Mouse (Mus musculus): ENCODE measurements around the gene Zc2hc1b. TPM values are rescaled to one million over a fixed set of nuclear protein-coding genes. Genes with fewer than 3 reads are reported as not detected.
A peak's percentile ranks its signal among the peaks of the same experiment; 100 is the strongest.

Gene Zc2hc1b
- total and polyA plus RNA-seq, 3 experiments: not detected

GRCm38 (mm10) chr10:13127946-13128345, 49.9 kb downstream of the Zc2hc1b start:
- no peak for TF ChIP-seq EP300 (IDR thresholded peaks at IDR 0.05; ENCODE audit: insufficient read depth, low read depth, low read length)
- no peak for TF ChIP-seq CTCF (IDR thresholded peaks at IDR 0.05)
- TF ChIP-seq POLR2A (IDR thresholded peaks at IDR 0.05; ENCODE audit: insufficient read depth, low read depth, low read length): no peak
- Histone ChIP-seq H3K79me2 (replicated peaks; ENCODE audit: control insufficient read depth, insufficient read depth, low read length) (no peaks in the 10 kb centered on the region), H3K4me1 (ENCODE audit: control insufficient read depth, insufficient read depth, low read length) (no peaks in the 10 kb centered on the region), H3K36me3 (ENCODE audit: control insufficient read depth, insufficient read depth, low read length) (no peaks in the 10 kb centered on the region), H3K27ac (no peak overlapping the region), H3K27me3 (ENCODE audit: control insufficient read depth, insufficient read depth, low read length) (no peaks in the 10 kb centered on the region), H3K4me3 (no peak overlapping the region), H3K9ac (ENCODE audit: low read depth, low read length) (no peak overlapping the region)
- 91% methylated on average over 7 of the region's 7 CpGs for WGBS
- intact Hi-C loops (cut with DNase I): no loop called here
- DNase-seq: no peak

- no peaks in the 10 kb centered on the region for H3K79me2 ChIP-seq (replicated peaks; ENCODE audit: control insufficient read depth, insufficient read depth, low read length)
- no peak overlapping the region for H3K9ac ChIP-seq (ENCODE audit: low read depth, low read length)
- H3K4me3 ChIP-seq: no peak overlapping the region
- no peaks in the 10 kb centered on the region for H3K4me1 ChIP-seq (ENCODE audit: control insufficient read depth, insufficient read depth, low read length)
- intact Hi-C loops (cut with DNase I): no loop called here
- H3K27me3 ChIP-seq (ENCODE audit: control insufficient read depth, insufficient read depth, low read length): no peaks in the 10 kb centered on the region
- no peak overlapping the region for H3K27ac ChIP-seq
- DNase-seq: no peak
- TF ChIP-seq CTCF (IDR thresholded peaks at IDR 0.05): peak; percentile 43
- TF ChIP-seq POLR2A (IDR thresholded peaks at IDR 0.05; ENCODE audit: insufficient read depth, low read depth, low read length): no peak
- 83% methylated on average over 13 of the region's 13 CpGs for WGBS
- no peaks in the 10 kb centered on the region for H3K36me3 ChIP-seq (ENCODE audit: control insufficient read depth, insufficient read depth, low read length)
Observed at GRCm38 (mm10) chr10:13127335-13127734, 50.5 kb downstream of the Zc2hc1b start.

- no peak for DNase-seq
- no peak overlapping the region for H3K4me3 ChIP-seq
- TF ChIP-seq POLR2A (IDR thresholded peaks at IDR 0.05; ENCODE audit: insufficient read depth, low read depth, low read length): no peak
- no peak for TF ChIP-seq CTCF (IDR thresholded peaks at IDR 0.05)
- no peak for TF ChIP-seq EP300 (IDR thresholded peaks at IDR 0.05; ENCODE audit: insufficient read depth, low read depth, low read length)
- no peak overlapping the region for H3K9ac ChIP-seq (ENCODE audit: low read depth, low read length)
- WGBS: 66% methylated on average over 3 of the region's 3 CpGs
- H3K27me3 ChIP-seq (ENCODE audit: control insufficient read depth, insufficient read depth, low read length): no peaks in the 10 kb centered on the region
- no peaks in the 10 kb centered on the region for H3K36me3 ChIP-seq (ENCODE audit: control insufficient read depth, insufficient read depth, low read length)
- H3K27ac ChIP-seq: no peak overlapping the region
- H3K4me1 ChIP-seq (ENCODE audit: control insufficient read depth, insufficient read depth, low read length): no peaks in the 10 kb centered on the region
- intact Hi-C loops (cut with DNase I): no loop called here
- H3K79me2 ChIP-seq (replicated peaks; ENCODE audit: control insufficient read depth, insufficient read depth, low read length): no peaks in the 10 kb centered on the region
Observed at GRCm38 (mm10) chr10:13125811-13126210, 52.0 kb downstream of the Zc2hc1b start.

- no peak for DNase-seq
- Histone ChIP-seq H3K79me2 (replicated peaks; ENCODE audit: control insufficient read depth, insufficient read depth, low read length) (no peaks in the 10 kb centered on the region), H3K27ac (no peak overlapping the region), H3K4me3 (no peak overlapping the region), H3K9ac (ENCODE audit: low read depth, low read length) (no peak overlapping the region), H3K4me1 (ENCODE audit: control insufficient read depth, insufficient read depth, low read length) (no peaks in the 10 kb centered on the region), H3K27me3 (ENCODE audit: control insufficient read depth, insufficient read depth, low read length) (no peaks in the 10 kb centered on the region), H3K36me3 (ENCODE audit: control insufficient read depth, insufficient read depth, low read length) (no peaks in the 10 kb centered on the region)
- WGBS: 23% methylated on average over 2 of the region's 2 CpGs
- TF ChIP-seq POLR2A (IDR thresholded peaks at IDR 0.05; ENCODE audit: insufficient read depth, low read depth, low read length) (no peak), CTCF (IDR thresholded peaks at IDR 0.05) (no peak), EP300 (IDR thresholded peaks at IDR 0.05; ENCODE audit: insufficient read depth, low read depth, low read length) (no peak)
- intact Hi-C loops (cut with DNase I): no loop called here
Observed at GRCm38 (mm10) chr10:13119300-13119699, 58.5 kb downstream of the Zc2hc1b start.

GRCm38 (mm10) chr10:13118770-13119102, 59.1 kb downstream of the Zc2hc1b start:
- TF ChIP-seq CTCF (IDR thresholded peaks at IDR 0.05) (no peak), EP300 (IDR thresholded peaks at IDR 0.05; ENCODE audit: insufficient read depth, low read depth, low read length) (no peak), POLR2A (IDR thresholded peaks at IDR 0.05; ENCODE audit: insufficient read depth, low read depth, low read length) (no peak)
- intact Hi-C loops (cut with DNase I): no loop called here
- H3K27ac ChIP-seq: no peak overlapping the region
- no peaks in the 10 kb centered on the region for H3K36me3 ChIP-seq (ENCODE audit: control insufficient read depth, insufficient read depth, low read length)
- DNase-seq: no peak
- H3K9ac ChIP-seq (ENCODE audit: low read depth, low read length): no peak overlapping the region
- no peaks in the 10 kb centered on the region for H3K79me2 ChIP-seq (replicated peaks; ENCODE audit: control insufficient read depth, insufficient read depth, low read length)
- WGBS: 69% methylated on average over 5 of the region's 5 CpGs
- no peaks in the 10 kb centered on the region for H3K27me3 ChIP-seq (ENCODE audit: control insufficient read depth, insufficient read depth, low read length)
- no peak overlapping the region for H3K4me3 ChIP-seq
- no peaks in the 10 kb centered on the region for H3K4me1 ChIP-seq (ENCODE audit: control insufficient read depth, insufficient read depth, low read length)

- Histone ChIP-seq H3K79me2 (replicated peaks; ENCODE audit: control insufficient read depth, insufficient read depth, low read length) (no peaks in the 10 kb centered on the region), H3K27me3 (ENCODE audit: control insufficient read depth, insufficient read depth, low read length) (no peaks in the 10 kb centered on the region), H3K36me3 (ENCODE audit: control insufficient read depth, insufficient read depth, low read length) (no peaks in the 10 kb centered on the region), H3K4me1 (ENCODE audit: control insufficient read depth, insufficient read depth, low read length) (no peaks in the 10 kb centered on the region), H3K27ac (no peak overlapping the region), H3K9ac (ENCODE audit: low read depth, low read length) (no peak overlapping the region), H3K4me3 (no peak overlapping the region)
- WGBS: 66% methylated on average over 7 of the region's 7 CpGs
- no peak for TF ChIP-seq EP300 (IDR thresholded peaks at IDR 0.05; ENCODE audit: insufficient read depth, low read depth, low read length)
- TF ChIP-seq POLR2A (IDR thresholded peaks at IDR 0.05; ENCODE audit: insufficient read depth, low read depth, low read length): no peak
- no peak for TF ChIP-seq CTCF (IDR thresholded peaks at IDR 0.05)
- no peak for DNase-seq
- intact Hi-C loops (cut with DNase I): no loop called here
Observed at GRCm38 (mm10) chr10:13118024-13118769, 59.6 kb downstream of the Zc2hc1b start.

Measured in heart, adult 2 months (tissue).